Mouse (Mus musculus) forebrain, embryonic 13.5 days (tissue): ENCODE measurements around the gene Gga1. TPM values are rescaled to one million over a fixed set of nuclear protein-coding genes. Genes with fewer than 3 reads are reported as not detected.
A peak's percentile ranks its signal among the peaks of the same experiment; 100 is the strongest.

ENCODE experiments used
- ATAC-seq: fragments of 200-750 bp; cut with Nextera tagmentation; 2 replicates; pipeline ENCODE4 v1.8.0; 2017
- H3K27ac ChIP-seq: fragments of 300-500 bp; sonication (generic); 2 replicates; pipeline ENCODE4 v1.5.1; 2015; ENCODE audit warnings: inconsistent platforms, mild to moderate bottlenecking, moderate library complexity
- H3K27me3 ChIP-seq: fragments of 300-500 bp; sonication (generic); 2 replicates; pipeline ENCODE4 v1.6.1; 2015; ENCODE audit warnings: mild to moderate bottlenecking, inconsistent platforms
- H3K36me3 ChIP-seq: fragments of 300-500 bp; sonication (generic); 2 replicates; pipeline ENCODE4 v1.6.1; 2015; ENCODE audit warnings: mild to moderate bottlenecking, inconsistent platforms; ENCODE audit not compliant: poor library complexity, severe bottlenecking
- H3K4me1 ChIP-seq: fragments of 300-500 bp; sonication (generic); 2 replicates; pipeline ENCODE4 v1.6.1; 2015; ENCODE audit warnings: inconsistent platforms
- H3K4me2 ChIP-seq: fragments of 300-500 bp; sonication (generic); 2 replicates; pipeline ENCODE4 v1.6.1; 2015; ENCODE audit warnings: inconsistent platforms, mild to moderate bottlenecking, moderate library complexity
- H3K4me3 ChIP-seq: fragments of 300-500 bp; sonication (generic); 2 replicates; pipeline ENCODE4 v1.5.1; 2015; ENCODE audit warnings: mild to moderate bottlenecking, inconsistent platforms
- H3K9ac ChIP-seq: fragments of 300-500 bp; sonication (generic); 2 replicates; pipeline ENCODE4 v1.6.1; 2015; ENCODE audit warnings: mild to moderate bottlenecking, inconsistent platforms
- H3K9me3 ChIP-seq: fragments of 300-500 bp; sonication (generic); replicated peaks from 2 replicates; pipeline ENCODE4 v1.6.1; 2016; ENCODE audit warnings: inconsistent platforms
- WGBS: fragments of 180-500 bp; shearing (Covaris S2); methylation state at CpG from one replicate; pipeline ENCODE4 v1.1.7; 2015; 5-methylcytosine and 5-hydroxymethylcytosine counted together
- polyA plus RNA-seq: library from polyadenylated mRNA; unstranded; fragments of >200 nt; fragmentation: Nextera tagmentation; extraction: Ambion mirVana; gene quantifications from 2 replicates; pipeline ENCODE4 v1.2.1, GENCODE M21; 2015

Gga1 gene
- polyA plus RNA-seq, 1 experiment from 2014 or later: 50.3 TPM

DNA sequence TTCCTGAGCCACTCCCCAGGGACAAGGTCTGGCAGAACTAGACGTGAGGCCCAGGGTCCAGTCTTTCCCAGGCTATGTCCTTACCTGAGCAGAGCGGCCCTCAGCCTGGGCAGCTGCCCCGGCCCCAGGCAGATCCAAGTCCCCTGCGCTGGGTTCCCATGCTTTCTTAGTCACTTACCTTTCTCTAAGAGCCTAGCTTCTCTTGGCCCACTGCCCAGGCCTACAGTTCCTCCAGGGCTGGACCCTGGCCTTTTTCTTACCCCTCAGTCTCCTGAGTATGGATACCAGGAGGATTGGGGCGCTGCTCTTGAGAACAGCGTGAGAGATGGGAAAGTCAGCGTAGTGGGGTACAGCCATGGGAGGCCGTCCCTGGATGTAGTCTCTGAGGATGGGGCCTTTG lies 3.4 kb downstream of the Gga1 start:
- Histone ChIP-seq H3K9ac (peak overlapping the region; percentile 27; the same call in 1 of the 2 replicates), H3K4me2 (no peak overlapping the region), H3K27ac (no peak overlapping the region), H3K36me3 (peaks cover 54% of the 10 kb centered on the region), H3K27me3 (no peaks in the 10 kb centered on the region), H3K4me1 (peaks cover 31% of the 10 kb centered on the region), H3K4me3 (no peak overlapping the region), H3K9me3 (no peaks in the 10 kb centered on the region)
- ATAC-seq: no peak
- WGBS: 90% methylated on average over 8 of the region's 8 CpGs

DNA sequence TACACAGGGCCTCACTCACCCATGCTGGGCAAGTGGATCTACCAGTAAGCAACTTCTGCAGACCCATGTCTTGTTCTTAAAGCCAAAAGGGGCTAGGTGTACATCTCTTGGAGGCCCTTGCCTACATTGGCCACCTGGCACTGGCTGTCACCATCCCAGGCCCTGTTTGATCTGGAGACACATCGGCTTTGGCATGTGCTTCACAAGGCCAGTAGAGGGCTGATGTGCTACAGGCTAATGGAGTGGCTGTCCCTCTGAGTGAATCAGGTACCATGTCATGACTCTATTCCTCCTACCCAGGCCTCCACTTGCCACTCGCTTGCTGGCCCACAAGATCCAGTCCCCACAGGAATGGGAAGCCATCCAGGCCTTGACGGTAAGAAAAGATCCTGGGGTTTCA lies 4.8 kb downstream of the Gga1 start:
- H3K27ac ChIP-seq: no peak overlapping the region
- no peak for ATAC-seq
- H3K9ac ChIP-seq: no peak overlapping the region
- peaks cover 68% of the 10 kb centered on the region for H3K36me3 ChIP-seq
- 85% methylated on average over 3 of the region's 3 CpGs for WGBS
- no peak overlapping the region for H3K4me2 ChIP-seq
- H3K4me1 ChIP-seq: peaks cover 18% of the 10 kb centered on the region
- no peaks in the 10 kb centered on the region for H3K27me3 ChIP-seq
- no peak overlapping the region for H3K4me3 ChIP-seq
- no peaks in the 10 kb centered on the region for H3K9me3 ChIP-seq

DNA sequence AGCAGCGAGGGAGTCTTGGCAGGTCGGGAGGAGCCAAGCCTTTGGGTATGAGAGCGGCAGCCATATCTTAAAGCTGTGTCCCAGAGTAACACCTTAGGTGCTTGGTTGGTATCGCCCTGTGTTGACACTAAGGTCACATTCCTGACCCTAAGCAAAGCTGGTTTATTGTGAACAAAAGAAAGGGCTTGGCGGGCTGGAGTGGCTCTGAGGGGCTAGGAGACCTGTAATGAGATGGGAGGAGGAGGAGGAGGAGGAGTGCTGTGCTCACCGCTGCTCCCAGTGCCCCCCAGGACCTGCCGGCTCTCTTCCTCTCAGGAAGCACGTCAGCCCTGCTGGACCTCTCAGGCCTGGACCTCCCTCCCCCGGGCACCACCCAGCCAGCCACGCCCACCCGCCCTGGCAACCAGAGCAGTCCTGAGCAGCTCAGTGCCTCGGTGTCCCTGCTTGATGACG lies 12.4 kb downstream of the Gga1 start:
- H3K27me3 ChIP-seq: no peaks in the 10 kb centered on the region
- H3K4me1 ChIP-seq: no peaks in the 10 kb centered on the region
- H3K36me3 ChIP-seq: peaks cover 94% of the 10 kb centered on the region
- no peak overlapping the region for H3K4me2 ChIP-seq
- no peak overlapping the region for H3K27ac ChIP-seq
- H3K9ac ChIP-seq: no peak overlapping the region
- no peak overlapping the region for H3K4me3 ChIP-seq
- no peak for ATAC-seq
- no peaks in the 10 kb centered on the region for H3K9me3 ChIP-seq
- 24% methylated on average over 12 of the region's 13 CpGs for WGBS

DNA sequence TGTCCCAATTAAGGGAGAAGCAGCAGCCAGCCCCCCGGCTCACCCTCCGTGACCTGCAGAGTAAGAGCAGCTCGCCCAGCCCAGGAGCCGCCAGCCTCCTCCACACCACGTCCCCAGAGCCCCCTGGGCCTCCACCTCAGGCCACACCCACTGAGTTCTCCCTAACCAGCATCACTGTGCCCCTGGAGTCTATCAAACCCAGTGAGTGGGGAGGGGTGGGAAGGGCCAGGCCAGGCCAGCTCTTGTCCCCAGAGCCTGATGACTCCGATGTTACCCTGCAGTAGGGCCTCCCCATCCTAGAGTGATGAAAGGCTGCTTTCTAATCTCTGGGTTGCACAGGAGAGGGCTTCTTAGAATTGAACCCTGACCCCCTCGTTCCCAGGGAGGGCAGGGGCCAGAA lies 15.4 kb downstream of the Gga1 start:
- Histone ChIP-seq H3K9ac (no peak overlapping the region), H3K27me3 (no peaks in the 10 kb centered on the region), H3K36me3 (peaks cover 76% of the 10 kb centered on the region), H3K9me3 (no peaks in the 10 kb centered on the region), H3K4me1 (no peaks in the 10 kb centered on the region), H3K4me3 (no peak overlapping the region), H3K4me2 (no peak overlapping the region), H3K27ac (no peak overlapping the region)
- 74% methylated on average over 7 of the region's 7 CpGs for WGBS
- no peak for ATAC-seq

DNA sequence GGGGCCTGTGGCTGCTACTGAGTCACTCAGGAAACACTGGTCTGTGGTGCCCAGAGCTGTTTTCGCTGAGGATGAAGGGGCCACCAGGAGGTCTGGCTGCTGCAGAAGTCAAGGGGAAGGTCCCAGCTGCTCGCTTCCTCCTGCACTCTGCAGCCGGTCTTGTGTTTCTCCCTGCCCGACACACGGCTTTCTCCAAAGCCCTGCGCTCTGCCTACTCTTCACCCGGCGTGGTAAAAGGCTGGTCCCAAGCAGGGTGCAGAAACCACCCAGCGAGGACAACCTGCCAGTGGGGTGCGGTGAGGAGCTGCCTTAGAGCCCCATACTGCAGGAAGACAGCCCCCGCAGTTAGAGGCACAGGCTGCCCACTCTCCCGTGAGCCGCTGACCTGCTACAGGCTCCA lies 17.7 kb downstream of the Gga1 start:
- Histone ChIP-seq H3K27ac (no peak overlapping the region), H3K27me3 (peaks cover 12% of the 10 kb centered on the region), H3K4me2 (no peak overlapping the region), H3K9ac (no peak overlapping the region), H3K36me3 (peaks cover 54% of the 10 kb centered on the region), H3K4me3 (no peak overlapping the region), H3K4me1 (no peaks in the 10 kb centered on the region; the same call in 1 of the 2 replicates), H3K9me3 (no peaks in the 10 kb centered on the region)
- no peak for ATAC-seq
- WGBS: 77% methylated on average over 13 of the region's 13 CpGs

DNA sequence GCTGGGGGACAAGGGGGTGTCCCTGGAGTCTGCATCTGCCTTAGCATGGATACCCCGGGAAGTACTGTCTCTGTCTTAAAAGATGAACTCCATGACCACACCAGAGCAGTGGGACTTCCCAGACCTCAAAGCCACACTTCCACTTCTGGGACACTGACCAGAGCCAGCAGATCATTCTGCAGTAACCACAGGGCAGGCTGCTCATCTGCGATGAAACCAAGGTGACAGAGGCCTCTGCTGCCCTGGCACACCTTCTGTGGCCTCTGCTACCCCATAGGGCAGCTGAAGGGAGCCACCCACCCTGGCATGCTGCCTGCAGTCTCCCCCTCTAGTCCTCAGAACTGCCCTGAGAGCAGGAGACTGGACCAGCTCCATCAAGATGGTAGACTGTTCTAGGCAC lies 18.8 kb downstream of the Gga1 start:
- 98% methylated on average over 2 of the region's 2 CpGs for WGBS
- H3K9ac ChIP-seq: no peak overlapping the region

DNA sequence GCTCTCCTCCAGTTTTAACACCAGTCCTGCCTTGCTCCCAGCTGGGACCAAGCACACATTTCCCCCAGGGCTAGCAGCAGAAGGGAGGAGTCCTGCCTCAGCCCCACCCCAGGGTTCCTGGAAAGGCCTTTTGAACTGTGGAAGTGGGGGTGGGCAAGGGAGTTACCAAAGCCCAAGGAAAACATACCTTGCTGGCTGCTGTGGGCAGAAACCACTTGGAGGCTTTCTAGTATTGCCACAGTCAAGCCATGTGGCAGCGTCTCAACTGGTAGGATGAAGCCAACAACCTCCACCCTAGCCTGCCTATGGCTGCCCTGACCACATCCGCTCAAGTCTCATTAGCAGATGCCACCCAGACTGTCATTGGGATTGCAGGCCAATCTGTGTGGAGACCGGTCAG lies 19.2 kb downstream of the Gga1 start:
- ATAC-seq: no peak
- H3K9me3 ChIP-seq: no peaks in the 10 kb centered on the region
- H3K27ac ChIP-seq: no peak overlapping the region
- no peak overlapping the region for H3K9ac ChIP-seq
- no peak overlapping the region for H3K4me3 ChIP-seq
- H3K4me2 ChIP-seq: no peak overlapping the region
- peaks cover 14% of the 10 kb centered on the region for H3K4me1 ChIP-seq
- peaks cover 26% of the 10 kb centered on the region for H3K27me3 ChIP-seq
- 88% methylated on average over 3 of the region's 3 CpGs for WGBS
- H3K36me3 ChIP-seq: peaks cover 42% of the 10 kb centered on the region

More for the DNA sequence above, 18.8 kb downstream of the Gga1 start:
- no peaks in the 10 kb centered on the region for H3K9me3 ChIP-seq
- H3K36me3 ChIP-seq: peaks cover 46% of the 10 kb centered on the region
- H3K4me3 ChIP-seq: no peak overlapping the region
- peaks cover 22% of the 10 kb centered on the region for H3K27me3 ChIP-seq
- ATAC-seq: no peak
- peaks cover 10% of the 10 kb centered on the region for H3K4me1 ChIP-seq
- no peak overlapping the region for H3K27ac ChIP-seq
- no peak overlapping the region for H3K4me2 ChIP-seq

DNA sequence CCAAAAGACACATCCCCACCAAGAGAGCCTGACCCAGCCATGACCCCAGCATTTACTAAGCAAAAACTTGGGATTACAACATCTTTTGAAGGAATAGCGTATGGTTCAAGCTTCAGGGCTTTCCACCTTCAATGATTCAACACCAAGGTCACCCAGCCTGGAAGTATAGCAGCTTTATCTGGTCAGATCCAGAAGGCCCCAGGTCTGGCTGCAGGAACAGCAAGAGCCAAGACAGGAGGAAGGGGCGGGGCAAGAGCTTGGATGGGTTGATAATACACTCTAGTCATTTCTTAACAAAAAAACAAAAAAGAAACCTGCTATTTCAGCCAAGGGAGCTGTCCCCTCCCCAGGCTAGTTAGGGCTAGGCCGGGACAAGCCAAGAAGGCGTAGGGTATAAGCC lies 20.5 kb downstream of the Gga1 start:
- no peak for ATAC-seq
- WGBS: 91% methylated on average over 4 of the region's 4 CpGs
- H3K36me3 ChIP-seq: peaks cover 28% of the 10 kb centered on the region

DNA sequence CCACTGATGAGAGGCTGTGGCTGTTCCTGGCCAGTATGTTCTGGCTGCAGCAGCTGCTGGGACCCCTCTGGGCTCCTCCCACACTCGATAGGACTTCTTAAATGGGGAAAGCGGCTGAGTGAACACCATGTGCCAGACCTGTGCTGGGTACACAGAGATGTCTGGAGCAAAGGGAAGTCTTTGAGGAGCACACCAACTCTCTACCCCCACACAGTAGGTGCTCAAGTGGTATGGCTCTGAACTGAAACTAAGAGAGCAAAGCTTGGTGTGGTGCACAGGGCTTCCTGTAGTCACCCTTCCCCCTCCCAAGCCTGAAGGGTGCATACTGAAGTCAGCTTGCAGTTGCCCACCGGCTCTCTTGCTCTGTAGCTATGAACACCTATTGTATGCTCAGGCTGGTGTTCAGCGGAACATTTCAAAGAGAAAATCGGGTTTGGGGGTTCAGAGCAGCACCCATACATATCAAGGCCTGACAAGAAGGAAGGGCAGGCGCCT lies 21.6 kb downstream of the Gga1 start:
- H3K27me3 ChIP-seq: peaks cover 27% of the 10 kb centered on the region
- 0 out of 2 replicates have a peak overlapping the region, but pooled peaks have one; percentile 90 for H3K4me2 ChIP-seq
- 54% methylated on average over 6 of the region's 6 CpGs for WGBS
- no peak overlapping the region for H3K9ac ChIP-seq
- H3K9me3 ChIP-seq: no peaks in the 10 kb centered on the region
- peaks cover 18% of the 10 kb centered on the region for H3K36me3 ChIP-seq
- H3K27ac ChIP-seq: no peak overlapping the region
- H3K4me3 ChIP-seq: no peak overlapping the region
- no peak for ATAC-seq
- H3K4me1 ChIP-seq: peaks cover 17% of the 10 kb centered on the region

More for the DNA sequence above, 20.5 kb downstream of the Gga1 start:
- Histone ChIP-seq H3K4me1 (peaks cover 17% of the 10 kb centered on the region), H3K27me3 (peaks cover 27% of the 10 kb centered on the region), H3K9me3 (no peaks in the 10 kb centered on the region), H3K9ac (no peak overlapping the region), H3K4me3 (no peak overlapping the region), H3K27ac (no peak overlapping the region), H3K4me2 (no peak overlapping the region)

DNA sequence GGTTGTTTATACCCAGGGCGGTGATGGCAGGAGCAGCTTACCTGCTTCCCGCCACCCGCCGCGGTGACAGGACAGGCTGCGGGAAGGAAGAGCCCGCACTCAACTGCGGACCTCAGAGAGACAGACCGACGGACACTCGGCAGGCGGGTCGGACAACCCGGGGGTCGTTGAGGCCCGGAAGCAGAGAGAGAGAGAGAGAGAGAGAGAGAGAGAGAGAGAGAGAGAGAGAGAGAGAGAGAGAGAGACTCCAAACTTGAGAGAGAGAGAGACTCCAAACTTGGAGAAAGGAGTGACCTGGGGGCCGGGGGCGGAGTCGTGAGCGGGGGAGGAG lies 22.4 kb downstream of the Gga1 start, which contains the start of gene Gm49510:
Gene Gm49510 (plus strand): TSS at position 259 of the 331 bp plus-strand sequence.
- Histone ChIP-seq H3K4me1 (peaks cover 17% of the 10 kb centered on the region), H3K27ac (no peak within 1 kb of the TSS), H3K9ac (peak within 1 kb of the TSS; percentile 71), H3K4me2 (peak within 1 kb of the TSS; percentile 90), H3K9me3 (no peaks in the 10 kb centered on the region), H3K27me3 (peaks cover 27% of the 10 kb centered on the region), H3K4me3 (peak within 1 kb of the TSS; percentile 53), H3K36me3 (peaks cover 10% of the 10 kb centered on the region; the same call in 1 of the 2 replicates)
- no peak for ATAC-seq
- WGBS: under 1% methylated on average over 17 of the region's 20 CpGs

DNA sequence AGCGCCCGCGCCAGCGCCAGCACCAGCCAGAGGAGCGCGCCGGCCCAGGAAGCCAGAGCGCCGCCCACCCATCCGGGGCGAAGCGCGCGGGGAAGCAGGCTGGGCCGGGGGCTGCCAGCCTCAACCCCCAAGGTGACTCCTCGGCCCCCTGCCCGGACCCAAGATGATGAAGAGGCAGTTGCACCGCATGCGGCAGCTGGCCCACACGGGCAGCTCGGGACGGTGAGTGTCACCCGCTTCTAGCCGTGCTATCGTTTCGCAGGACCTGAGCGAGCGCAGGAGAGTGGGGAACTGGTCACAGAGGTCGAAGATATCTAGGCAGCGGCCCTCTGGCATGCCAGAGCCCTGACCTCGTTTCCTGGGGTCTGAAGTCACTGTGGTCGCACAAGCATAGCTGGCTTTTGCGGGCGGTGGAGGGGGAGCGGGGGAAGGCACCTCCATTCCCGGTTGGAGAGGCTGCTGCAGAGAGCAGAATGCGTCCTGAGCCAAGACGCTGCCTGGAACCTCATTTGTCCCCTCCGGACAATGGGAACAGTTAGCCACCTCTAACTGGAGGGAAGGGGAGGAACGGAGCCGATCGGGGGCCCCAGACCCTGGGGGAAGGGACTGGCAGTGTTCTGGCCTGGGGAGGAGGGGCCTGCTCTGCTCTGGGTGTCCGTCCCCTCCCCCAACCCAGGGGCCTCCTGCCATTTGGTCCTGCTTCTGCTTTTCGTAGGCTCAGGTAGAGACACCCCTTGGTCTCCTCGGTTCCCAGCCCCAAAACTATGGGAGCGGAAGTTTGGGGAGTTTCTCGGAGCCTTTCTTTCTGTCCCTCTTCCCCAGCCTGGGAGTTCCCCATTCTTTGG lies 23.0 kb downstream of the Gga1 start, which contains the start of gene Sh3bp1:
Gene Sh3bp1 (plus strand): TSS at position 29 of the 845 bp plus-strand sequence.
- Histone ChIP-seq H3K4me1 (peaks cover 17% of the 10 kb centered on the region), H3K4me3 (peak within 1 kb of the TSS; percentile 53), H3K4me2 (peak within 1 kb of the TSS; percentile 90), H3K27ac (no peak within 1 kb of the TSS), H3K27me3 (peaks cover 27% of the 10 kb centered on the region), H3K9me3 (no peaks in the 10 kb centered on the region), H3K9ac (peak within 1 kb of the TSS; percentile 71), H3K36me3 (peaks cover 7% of the 10 kb centered on the region; the same call in 1 of the 2 replicates)
- 1% methylated on average over 47 of the region's 47 CpGs for WGBS
- ATAC-seq: no peak

DNA sequence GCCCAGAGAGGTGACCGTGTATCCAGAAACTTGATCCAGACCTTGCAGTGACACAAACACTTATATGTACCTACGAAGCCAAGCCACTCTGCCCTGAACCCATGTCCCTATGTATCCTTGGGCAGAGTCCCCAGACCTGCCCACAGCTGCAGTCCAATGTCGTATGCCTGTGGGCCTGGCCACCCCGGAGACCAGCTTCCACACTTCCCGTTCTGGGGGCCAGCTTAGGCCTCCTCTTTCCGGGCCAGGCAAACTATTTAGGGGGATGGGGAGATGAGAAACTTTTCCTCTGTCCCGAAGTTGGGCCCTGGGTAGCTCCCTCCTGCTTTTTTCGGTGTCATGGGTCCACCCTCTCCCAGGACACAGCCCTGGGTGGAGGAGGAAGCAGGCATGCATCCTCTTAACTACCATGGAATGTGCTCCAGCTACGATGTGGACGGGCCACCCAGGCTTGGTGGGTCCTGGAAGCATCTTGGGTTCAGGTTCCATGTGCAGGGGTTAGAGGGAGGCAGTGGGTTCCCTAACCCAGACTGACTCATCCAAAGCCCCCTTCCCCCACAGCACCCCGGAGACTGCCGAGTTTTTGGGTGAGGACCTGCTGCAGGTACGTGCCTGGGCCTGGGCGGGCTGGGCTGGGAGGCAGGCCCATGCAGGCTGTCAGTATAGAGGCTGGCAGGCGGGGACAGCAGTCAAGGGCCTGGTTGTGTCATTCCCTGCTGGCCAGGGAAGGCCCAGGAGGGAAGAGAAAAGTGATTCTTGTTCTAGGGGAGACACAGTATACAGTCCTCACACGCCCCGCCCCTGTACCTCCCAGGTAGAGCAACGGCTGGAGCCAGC lies 23.8 kb downstream of the Gga1 start:
- Histone ChIP-seq H3K4me3 (peak overlapping the region; percentile 53), H3K9ac (peak overlapping the region; percentile 71; the same call in 1 of the 2 replicates), H3K4me2 (peak overlapping the region; percentile 90), H3K27me3 (peaks cover 27% of the 10 kb centered on the region), H3K9me3 (no peaks in the 10 kb centered on the region), H3K4me1 (peaks cover 17% of the 10 kb centered on the region), H3K27ac (no peak overlapping the region), H3K36me3 (no peaks in the 10 kb centered on the region)
- 24% methylated on average over 18 of the region's 18 CpGs for WGBS
- no peak for ATAC-seq
